Mouse (Mus musculus) brown adipose tissue, adult 24 weeks (tissue): ENCODE results near the gene Ugt1a6b. TPM values are rescaled to one million over a fixed set of nuclear protein-coding genes. Genes with fewer than 3 reads are reported as not detected.
"Not testable (repeated sequence)": the region's sequence is repeated elsewhere in the genome, so short reads cannot be mapped to it uniquely, and the experiment has no call there.

Experiments used
- H3K27ac ChIP-seq: fragments of 200-500 bp; replicated peaks from 2 replicates; pipeline ENCODE4 v1.5.1; 2012; ENCODE audit warnings: low read depth, mild to moderate bottlenecking, low read length
- H3K4me1 ChIP-seq: fragments of 200-500 bp; 2 replicates; pipeline ENCODE4 v1.6.1; 2012; ENCODE audit warnings: low read length, mixed read lengths; ENCODE audit not compliant: control insufficient read depth, insufficient read depth, insufficient read length
- H3K4me3 ChIP-seq: fragments of 200-500 bp; 2 replicates; pipeline ENCODE4 v1.5.1; 2012; ENCODE audit warnings: low read depth, mild to moderate bottlenecking, low read length, moderate library complexity; ENCODE audit not compliant: insufficient read depth
- polyA plus RNA-seq: library from polyadenylated mRNA; stranded (reverse); fragments of >200 nt; gene quantifications from 2 replicates; pipeline ENCODE4 v1.2.4, GENCODE M21; 2012; ENCODE audit not compliant: missing spikeins, insufficient read depth, insufficient read length

The Ugt1a6b gene
- polyA plus RNA-seq, 1 experiment: 5.0 TPM

GRCm38 (mm10) chr1:88103697-88104468 is 831 bp downstream of the Ugt1a6b start:
- H3K4me3 ChIP-seq, H3K4me1 ChIP-seq, H3K27ac ChIP-seq: not testable (repeated sequence)

GRCm38 (mm10) chr1:88104667-88105430 is 1.8 kb downstream of the Ugt1a6b start:
- 0 out of 2 replicates have a peak, but pooled peaks cover 3% of the 10 kb centered on the region for H3K4me1 ChIP-seq
- no peak overlapping the region; the same call in 1 of the 2 replicates for H3K27ac ChIP-seq
- H3K4me3 ChIP-seq: no peak overlapping the region

- Histone ChIP-seq H3K4me3 (no peak overlapping the region), H3K27ac (peak overlapping the region; percentile 84; the same call in 1 of the 2 replicates)
Measured at GRCm38 (mm10) chr1:88105656-88106055, 2.6 kb downstream of the Ugt1a6b start.

GRCm38 (mm10) chr1:88109027-88109557 is 6.0 kb downstream of the Ugt1a6b start:
- H3K27ac ChIP-seq, H3K4me1 ChIP-seq, H3K4me3 ChIP-seq: not testable (repeated sequence)

More at GRCm38 (mm10) chr1:88105656-88106055, 2.6 kb downstream of the Ugt1a6b start:
- 0 out of 2 replicates have a peak, but pooled peaks cover 3% of the 10 kb centered on the region for H3K4me1 ChIP-seq

- not testable (repeated sequence) for H3K4me1 ChIP-seq, H3K4me3 ChIP-seq, H3K27ac ChIP-seq
Measured at GRCm38 (mm10) chr1:88109604-88110003, 6.6 kb downstream of the Ugt1a6b start.

- H3K27ac ChIP-seq, H3K4me1 ChIP-seq, H3K4me3 ChIP-seq: not testable (repeated sequence)
Measured at GRCm38 (mm10) chr1:88112769-88113168, 9.7 kb downstream of the Ugt1a6b start.

- H3K4me3 ChIP-seq, H3K27ac ChIP-seq: not testable (repeated sequence)
Measured at GRCm38 (mm10) chr1:88120550-88120949, 17.5 kb downstream of the Ugt1a6b start.

GRCm38 (mm10) chr1:88121521-88121920 is 18.5 kb downstream of the Ugt1a6b start:
- not testable (repeated sequence) for H3K4me3 ChIP-seq, H3K27ac ChIP-seq, H3K4me1 ChIP-seq

More at GRCm38 (mm10) chr1:88120550-88120949, 17.5 kb downstream of the Ugt1a6b start:
- not testable (repeated sequence) for H3K4me1 ChIP-seq

- H3K27ac ChIP-seq, H3K4me3 ChIP-seq, H3K4me1 ChIP-seq: not testable (repeated sequence)
Measured at GRCm38 (mm10) chr1:88125827-88126360, 22.8 kb downstream of the Ugt1a6b start.

GRCm38 (mm10) chr1:88129091-88129490 is 26.0 kb downstream of the Ugt1a6b start:
- not testable (repeated sequence) for H3K27ac ChIP-seq, H3K4me1 ChIP-seq, H3K4me3 ChIP-seq

- H3K4me1 ChIP-seq, H3K4me3 ChIP-seq, H3K27ac ChIP-seq: not testable (repeated sequence)
Measured at GRCm38 (mm10) chr1:88130223-88130622, 27.2 kb downstream of the Ugt1a6b start.

GRCm38 (mm10) chr1:88133908-88134456 is 30.9 kb downstream of the Ugt1a6b start:
- peaks cover 3% of the 10 kb centered on the region; the same call in 1 of the 2 replicates for H3K4me1 ChIP-seq
- no peak overlapping the region for H3K27ac ChIP-seq
- no peak overlapping the region for H3K4me3 ChIP-seq

GRCm38 (mm10) chr1:88134457-88135011 is 31.5 kb downstream of the Ugt1a6b start, which contains the start of gene Ugt1a6a:
Gene Ugt1a6a (plus strand): TSS chr1:88134809.
- H3K4me1 ChIP-seq, H3K27ac ChIP-seq: not testable (repeated sequence)

GRCm38 (mm10) chr1:88135229-88135904 is 32.3 kb downstream of the Ugt1a6b start:
- H3K27ac ChIP-seq, H3K4me3 ChIP-seq, H3K4me1 ChIP-seq: not testable (repeated sequence)

More at GRCm38 (mm10) chr1:88134457-88135011, 31.5 kb downstream of the Ugt1a6b start, which contains the start of gene Ugt1a6a:
- H3K4me3 ChIP-seq: not testable (repeated sequence)
